Mouse (Mus musculus): ENCODE results near the gene Scp2. TPM values are rescaled to one million over a fixed set of nuclear protein-coding genes. Genes with fewer than 3 reads are reported as not detected.

Gene Scp2
- total and polyA plus RNA-seq, 3 experiments = 56.2 to 260 (median 106) TPM

- Histone ChIP-seq H3K4me3 (ENCODE audit: low read depth, low read length) (no peak overlapping the region), H3K9me3 (replicated peaks) (no peaks in the 10 kb centered on the region), H3K4me1 (ENCODE audit: insufficient read depth, low read depth, low read length) (peaks cover 2% of the 10 kb centered on the region; the same call in 1 of the 2 replicates), H3K27me3 (ENCODE audit: insufficient read depth, low read length) (no peaks in the 10 kb centered on the region), H3K36me3 (replicated peaks) (peaks cover 75% of the 10 kb centered on the region)
- no peak for ATAC-seq (ENCODE audit: extremely low read depth, insufficient number of reproducible peaks, low FRiP score, poor library complexity, severe bottlenecking)
- DNase-seq (ENCODE audit: low spot score) = no peak
- no peak for TF ChIP-seq POLR2AphosphoS5 (IDR thresholded peaks at IDR 0.05; ENCODE audit: insufficient replicate concordance, low read depth, low read length)
- no peak for TF ChIP-seq TAL1 (conservative IDR thresholded peaks at IDR 0.05; ENCODE audit: low read depth, low read length)
- TF ChIP-seq CTCF (IDR thresholded peaks at IDR 0.05; ENCODE audit: low read depth, low read length) = no peak
- TF ChIP-seq GATA1 (IDR thresholded peaks at IDR 0.05; ENCODE audit: borderline replicate concordance, low read length) = no peak
- no peak for TF ChIP-seq GATA2 (IDR thresholded peaks at IDR 0.05; ENCODE audit: borderline replicate concordance, low read depth, low read length)
Observed at GRCm38 (mm10) chr4:108060774-108061173, 84.0 kb downstream of the Scp2 start.

- TF ChIP-seq GATA1 (IDR thresholded peaks at IDR 0.05; ENCODE audit: borderline replicate concordance, low read length) (no peak), GATA2 (IDR thresholded peaks at IDR 0.05; ENCODE audit: borderline replicate concordance, low read depth, low read length) (no peak), POLR2AphosphoS5 (IDR thresholded peaks at IDR 0.05; ENCODE audit: insufficient replicate concordance, low read depth, low read length) (no peak)
- H3K36me3 ChIP-seq (replicated peaks) = peaks cover 77% of the 10 kb centered on the region
- no peak for DNase-seq (ENCODE audit: low spot score)
- H3K4me1 ChIP-seq (ENCODE audit: insufficient read depth, low read depth, low read length) = no peaks in the 10 kb centered on the region
- no peak for ATAC-seq (ENCODE audit: extremely low read depth, insufficient number of reproducible peaks, low FRiP score, poor library complexity, severe bottlenecking)
- H3K4me3 ChIP-seq (ENCODE audit: low read depth, low read length) = no peak overlapping the region
- H3K9me3 ChIP-seq (replicated peaks) = no peaks in the 10 kb centered on the region
- no peaks in the 10 kb centered on the region for H3K27me3 ChIP-seq (ENCODE audit: insufficient read depth, low read length)
Observed at GRCm38 (mm10) chr4:108059601-108060379, 85.0 kb downstream of the Scp2 start.

- no peaks in the 10 kb centered on the region for H3K4me1 ChIP-seq (ENCODE audit: insufficient read depth, low read depth, low read length)
- no peaks in the 10 kb centered on the region for H3K9me3 ChIP-seq (replicated peaks)
- H3K27me3 ChIP-seq (ENCODE audit: insufficient read depth, low read length) = no peaks in the 10 kb centered on the region
- ATAC-seq (ENCODE audit: extremely low read depth, insufficient number of reproducible peaks, low FRiP score, poor library complexity, severe bottlenecking) (no peak), DNase-seq (ENCODE audit: low spot score) (no peak)
- peaks cover 76% of the 10 kb centered on the region for H3K36me3 ChIP-seq (replicated peaks)
- no peak overlapping the region for H3K4me3 ChIP-seq (ENCODE audit: low read depth, low read length)
- TF ChIP-seq GATA1 (IDR thresholded peaks at IDR 0.05; ENCODE audit: borderline replicate concordance, low read length) = no peak
- TF ChIP-seq TAL1 (conservative IDR thresholded peaks at IDR 0.05; ENCODE audit: low read depth, low read length) = no peak
- no peak for TF ChIP-seq CTCF (IDR thresholded peaks at IDR 0.05; ENCODE audit: low read depth, low read length)
- TF ChIP-seq POLR2AphosphoS5 (IDR thresholded peaks at IDR 0.05; ENCODE audit: insufficient replicate concordance, low read depth, low read length) = no peak
- no peak for TF ChIP-seq GATA2 (IDR thresholded peaks at IDR 0.05; ENCODE audit: borderline replicate concordance, low read depth, low read length)
Observed at GRCm38 (mm10) chr4:108058166-108058565, 86.6 kb downstream of the Scp2 start.

GRCm38 (mm10) chr4:108057247-108057646 is 87.6 kb downstream of the Scp2 start:
- no peaks in the 10 kb centered on the region for H3K9me3 ChIP-seq (replicated peaks)
- no peak for ATAC-seq (ENCODE audit: extremely low read depth, insufficient number of reproducible peaks, low FRiP score, poor library complexity, severe bottlenecking)
- no peak for DNase-seq (ENCODE audit: low spot score)
- H3K4me1 ChIP-seq (ENCODE audit: insufficient read depth, low read depth, low read length) = no peaks in the 10 kb centered on the region
- no peaks in the 10 kb centered on the region for H3K27me3 ChIP-seq (ENCODE audit: insufficient read depth, low read length)
- no peak overlapping the region for H3K4me3 ChIP-seq (ENCODE audit: low read depth, low read length)
- TF ChIP-seq GATA2 (IDR thresholded peaks at IDR 0.05; ENCODE audit: borderline replicate concordance, low read depth, low read length) = no peak
- no peak for TF ChIP-seq TAL1 (conservative IDR thresholded peaks at IDR 0.05; ENCODE audit: low read depth, low read length)
- TF ChIP-seq CTCF (IDR thresholded peaks at IDR 0.05; ENCODE audit: low read depth, low read length) = no peak
- TF ChIP-seq GATA1 (IDR thresholded peaks at IDR 0.05; ENCODE audit: borderline replicate concordance, low read length) = no peak
- TF ChIP-seq POLR2AphosphoS5 (IDR thresholded peaks at IDR 0.05; ENCODE audit: insufficient replicate concordance, low read depth, low read length) = no peak
- peaks cover 78% of the 10 kb centered on the region for H3K36me3 ChIP-seq (replicated peaks)

- DNase-seq (ENCODE audit: low spot score) (no peak), ATAC-seq (ENCODE audit: extremely low read depth, insufficient number of reproducible peaks, low FRiP score, poor library complexity, severe bottlenecking) (no peak)
- Histone ChIP-seq H3K4me3 (ENCODE audit: low read depth, low read length) (no peak overlapping the region), H3K9me3 (replicated peaks) (no peaks in the 10 kb centered on the region), H3K27me3 (ENCODE audit: insufficient read depth, low read length) (no peaks in the 10 kb centered on the region), H3K36me3 (replicated peaks) (peaks cover 86% of the 10 kb centered on the region), H3K4me1 (ENCODE audit: insufficient read depth, low read depth, low read length) (no peaks in the 10 kb centered on the region)
- no peak for TF ChIP-seq POLR2AphosphoS5 (IDR thresholded peaks at IDR 0.05; ENCODE audit: insufficient replicate concordance, low read depth, low read length)
- no peak for TF ChIP-seq TAL1 (conservative IDR thresholded peaks at IDR 0.05; ENCODE audit: low read depth, low read length)
- TF ChIP-seq GATA1 (IDR thresholded peaks at IDR 0.05; ENCODE audit: borderline replicate concordance, low read length) = no peak
- TF ChIP-seq GATA2 (IDR thresholded peaks at IDR 0.05; ENCODE audit: borderline replicate concordance, low read depth, low read length) = no peak
- no peak for TF ChIP-seq CTCF (IDR thresholded peaks at IDR 0.05; ENCODE audit: low read depth, low read length)
Observed at GRCm38 (mm10) chr4:108055873-108056272, 88.9 kb downstream of the Scp2 start.

- no peak for DNase-seq (ENCODE audit: low spot score)
- no peak overlapping the region for H3K4me3 ChIP-seq (ENCODE audit: low read depth, low read length)
- no peak for ATAC-seq (ENCODE audit: extremely low read depth, insufficient number of reproducible peaks, low FRiP score, poor library complexity, severe bottlenecking)
- no peak for TF ChIP-seq TAL1 (conservative IDR thresholded peaks at IDR 0.05; ENCODE audit: low read depth, low read length)
- TF ChIP-seq GATA1 (IDR thresholded peaks at IDR 0.05; ENCODE audit: borderline replicate concordance, low read length) = no peak
- H3K36me3 ChIP-seq (replicated peaks) = peaks cover 89% of the 10 kb centered on the region
- H3K27me3 ChIP-seq (ENCODE audit: insufficient read depth, low read length) = no peaks in the 10 kb centered on the region
- H3K9me3 ChIP-seq (replicated peaks) = no peaks in the 10 kb centered on the region
- no peaks in the 10 kb centered on the region for H3K4me1 ChIP-seq (ENCODE audit: insufficient read depth, low read depth, low read length)
Observed at GRCm38 (mm10) chr4:108052673-108053072, 92.1 kb downstream of the Scp2 start.

Data from G1E (cell line).